Mouse (Mus musculus): Measurements from ENCODE around the gene Tmem30a. TPM values are rescaled to one million over a fixed set of nuclear protein-coding genes. Genes with fewer than 3 reads are reported as not detected.

The Tmem30a gene
- total RNA-seq (2022): 10 to 100 TPM; 65.8 to 70.2 (median 67.9) TPM

GRCm38 (mm10) chr9:79792841-79793835, at the start of gene Tmem30a:
Gene Tmem30a, minus strand, starts transcription at chr9:79793507.
- DNase-seq (ENCODE audit: low spot score): peak; percentile 93

- DNase-seq (ENCODE audit: low spot score): no peak
Observed at GRCm38 (mm10) chr9:79842615-79843014, 49.3 kb upstream of the Tmem30a start.

- no peak for DNase-seq (ENCODE audit: low spot score)
Observed at GRCm38 (mm10) chr9:79842028-79842427, 48.7 kb upstream of the Tmem30a start.

- no peak for DNase-seq (ENCODE audit: low spot score)
Observed at GRCm38 (mm10) chr9:79831294-79831693, 38.0 kb upstream of the Tmem30a start.

GRCm38 (mm10) chr9:79830874-79831273, 37.6 kb upstream of the Tmem30a start:
- no peak for DNase-seq (ENCODE audit: low spot score)

DNA sequence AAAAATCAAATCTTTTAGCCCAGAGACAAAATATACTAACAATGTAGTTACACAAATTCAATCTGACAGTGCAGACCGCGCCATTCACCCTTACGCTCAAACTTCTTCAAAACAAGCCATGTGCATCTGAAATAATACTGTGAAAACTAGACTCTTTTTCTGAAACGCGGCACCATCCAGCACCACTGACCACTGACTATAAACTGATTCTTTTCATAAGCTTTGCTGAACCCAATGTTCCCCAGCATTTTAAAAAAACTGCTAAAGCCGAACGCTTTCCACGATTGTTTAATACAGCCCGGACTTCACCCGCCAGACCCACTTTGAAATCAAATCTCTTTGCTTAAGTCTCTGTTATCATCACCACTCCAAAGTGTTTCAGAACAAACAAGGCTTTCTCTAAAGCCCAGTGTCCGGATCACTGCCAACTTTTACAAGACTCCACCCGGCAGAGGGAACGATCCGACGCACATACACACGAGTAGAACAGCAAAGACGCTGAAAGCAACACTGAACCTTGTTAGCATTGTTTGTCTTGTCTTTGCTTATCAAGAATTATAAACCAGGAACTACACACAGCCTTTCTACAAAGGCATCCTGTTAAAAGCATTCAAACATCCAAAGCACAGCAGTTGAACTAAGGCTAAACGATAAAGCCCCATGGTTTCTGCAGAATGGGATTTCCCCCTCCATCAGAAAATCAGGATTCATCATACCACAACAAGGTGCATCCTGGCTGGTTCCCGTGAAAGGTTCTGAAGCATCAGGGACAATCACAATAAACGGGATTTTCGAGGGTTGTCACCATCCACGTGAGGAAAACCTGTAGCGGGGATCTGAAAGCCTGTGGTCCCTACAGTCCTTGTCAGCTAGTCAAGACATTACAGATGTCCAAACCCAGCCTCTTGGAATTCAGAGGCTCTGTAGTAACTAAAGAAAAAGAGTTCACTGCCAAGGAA, 36.8 kb upstream of the Tmem30a start:
- peak; percentile 16 for DNase-seq (ENCODE audit: low spot score)

- no peak for DNase-seq (ENCODE audit: low spot score)
Observed at GRCm38 (mm10) chr9:79827072-79827471, 33.8 kb upstream of the Tmem30a start.

GRCm38 (mm10) chr9:79825526-79825925, 32.2 kb upstream of the Tmem30a start:
- no peak for DNase-seq (ENCODE audit: low spot score)

GRCm38 (mm10) chr9:79823856-79824255, 30.5 kb upstream of the Tmem30a start:
- no peak for DNase-seq (ENCODE audit: low spot score)

GRCm38 (mm10) chr9:79823438-79823837, 30.1 kb upstream of the Tmem30a start:
- DNase-seq (ENCODE audit: low spot score): no peak

DNA sequence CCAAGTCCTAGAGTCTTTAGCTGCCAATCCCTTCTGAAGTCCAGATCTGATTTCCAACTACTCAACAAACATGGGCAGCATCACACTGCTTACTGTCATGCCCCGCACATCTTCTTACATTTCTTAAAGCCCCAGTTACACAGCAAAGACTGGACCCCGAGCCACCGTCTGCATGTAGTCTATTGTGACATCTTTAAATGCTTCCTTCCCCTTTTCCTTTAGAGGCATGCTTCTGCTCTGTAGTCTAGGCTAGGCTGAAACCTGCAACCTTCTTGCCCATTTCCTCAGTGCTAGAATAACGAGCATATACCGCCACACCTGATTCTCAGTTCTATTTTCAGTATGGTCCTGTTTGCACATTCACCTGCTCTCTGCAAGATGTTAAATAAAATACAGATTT, 23.2 kb upstream of the Tmem30a start:
- no peak for DNase-seq (ENCODE audit: low spot score)

GRCm38 (mm10) chr9:79816013-79816412, 22.7 kb upstream of the Tmem30a start:
- DNase-seq (ENCODE audit: low spot score): no peak

GRCm38 (mm10) chr9:79814592-79814991, 21.3 kb upstream of the Tmem30a start:
- DNase-seq (ENCODE audit: low spot score): no peak

- no peak for DNase-seq (ENCODE audit: low spot score)
Observed at GRCm38 (mm10) chr9:79810969-79811902, 17.9 kb upstream of the Tmem30a start.

DNA sequence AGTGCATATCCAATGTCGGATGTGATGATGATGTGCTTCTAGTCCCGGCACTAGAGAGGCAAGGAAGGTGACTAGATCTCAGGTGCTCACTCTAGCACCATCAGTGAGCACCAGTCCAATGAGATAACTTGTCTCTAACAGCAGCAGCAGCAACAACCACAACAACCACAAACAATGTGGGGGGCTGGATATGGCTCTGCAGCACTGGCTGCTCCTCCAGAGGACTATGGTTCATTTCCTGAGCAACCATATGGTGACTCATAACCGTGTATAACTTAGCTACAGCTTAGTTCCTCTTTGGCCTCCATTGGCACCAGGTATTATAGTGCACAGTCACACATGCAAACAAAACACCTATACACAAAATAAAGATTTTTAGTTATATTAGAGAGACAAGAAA, 17.2 kb upstream of the Tmem30a start:
- DNase-seq (ENCODE audit: low spot score): no peak

GRCm38 (mm10) chr9:79809411-79809810, 16.1 kb upstream of the Tmem30a start:
- DNase-seq (ENCODE audit: low spot score): peak; percentile 38

GRCm38 (mm10) chr9:79807178-79807577, 13.9 kb upstream of the Tmem30a start:
- no peak for DNase-seq (ENCODE audit: low spot score)

GRCm38 (mm10) chr9:79806317-79807075, 13.2 kb upstream of the Tmem30a start:
- peak; percentile 70 for DNase-seq (ENCODE audit: low spot score)

DNA sequence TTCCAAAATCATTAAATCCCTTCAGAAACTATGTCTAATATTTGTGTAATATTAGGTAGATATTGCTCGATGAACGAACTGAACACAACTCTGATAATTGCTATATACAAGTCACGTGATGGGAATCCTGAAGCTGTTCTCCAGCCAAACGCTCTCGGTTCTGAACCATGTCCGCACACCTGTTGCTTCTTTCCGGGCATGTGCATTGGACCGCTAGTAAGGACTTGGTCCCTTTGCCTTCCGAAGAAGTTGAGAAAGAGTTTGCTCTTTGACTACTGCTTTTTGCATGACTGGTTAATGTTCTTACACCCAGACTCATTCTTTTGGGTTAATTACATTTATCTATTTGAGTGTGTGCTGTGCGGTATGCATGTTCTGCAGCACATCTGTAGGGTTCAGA, 12.1 kb upstream of the Tmem30a start:
- no peak for DNase-seq (ENCODE audit: low spot score)

- no peak for DNase-seq (ENCODE audit: low spot score)
Observed at GRCm38 (mm10) chr9:79796461-79797135, 3.3 kb upstream of the Tmem30a start.

All from heart, adult 8-10 months (tissue).